Comparison of ENCODE assay signal across 11 mouse cellular contexts in genomic region chrX:101819163-101819562, GRCm38 (mm10). TPM values are rescaled to one million over a fixed set of nuclear protein-coding genes. Genes with fewer than 3 reads are reported as not detected.
DNase-seq lines count a peak whose midpoint lies in the region; ATAC-seq and TF ChIP-seq lines count a peak whose summit lies in the region.
"Had no signal": no experiment of that assay in that cellular context is flagged by ENCODE, and none has a peak within 500 bp of the region (broad histone marks: within the 10 kb centered on the region; RNA-seq: fewer than 3 reads in every experiment).

No protein-coding gene starts in this region.

- H3K27me3 ChIP-seq in Patski: no peaks in the 10 kb centered on the region

- CTCF ChIA-PET in Patski (lab: Charles Lee): interaction anchor here (1.2 kb wide), 1 partner anchor 123 kb away, joined by 3 read pairs; no protein-coding TSS in a partner anchor

- POLR2A ChIA-PET in Patski (lab: Charles Lee): no interaction called here

- peak; percentile 6 for DNase-seq in cerebellum, adult 8-10 months
- no peak for DNase-seq in cerebellum, adult 9-10 months
- peak; percentile 5 to 13 for DNase-seq in left cerebral cortex, postnatal 25 days (ENCODE audit: low spot score in 2 of 2)
- DNase-seq in left cerebral cortex, postnatal 4 days: no peak
- DNase-seq in Patski (ENCODE audit: low read depth, low spot score): no peak
- DNase-seq in kidney, postnatal 36 days: peak; percentile 6 to 27
- no peak for DNase-seq in heart, postnatal 4 days
- no peak for DNase-seq in urinary bladder, adult 2 months (ENCODE audit: low spot score)

- in situ Hi-C loops in Patski (cut with MboI; ENCODE audit: low pct_unique_long_range_greater_than_20kb): loop anchor here (10.0 kb wide), 1 partner anchor 236 kb away; no protein-coding TSS in a partner anchor

- ATAC-seq in Patski: no peak

- TF ChIP-seq CTCF in Patski (IDR thresholded peaks at IDR 0.05): peak; percentile 59

- intact Hi-C loops in left cerebral cortex, postnatal 25 days (cut with DNase I): no loop called here
- intact Hi-C loops in left cerebral cortex, postnatal 4 days (cut with DNase I): loop anchor here (10.0 kb wide), 1 partner anchor 246 kb away; no protein-coding TSS in a partner anchor

RNA-seq across cellular contexts. Expression of gene 8030474K03Rik, which starts 24.7 kb away (rescaled TPM):
- not detected for total RNA-seq in left cerebral cortex, postnatal 25 days (2021)
- under 1 TPM in 1 of 2 experiments, not detected in 1; 0.34 TPM for total RNA-seq in left cerebral cortex, postnatal 4 days (2021)
- polyA plus RNA-seq in Patski (2021): 0.13 TPM
- total RNA-seq in heart, postnatal 4 days (2021): not detected
- 0.10 and 0.12 TPM in 2 replicates for polyA plus RNA-seq in urinary bladder, adult 2 months (2012; rRNA removed)
- total RNA-seq: heart, postnatal 10 days; neutrophil, adult 5-6 weeks had no signal
- polyA plus RNA-seq: C2C12 had no signal

RNA-seq across cellular contexts. Expression of gene Gm4779, which starts 24.9 kb away (rescaled TPM):
- under 1 TPM; 0.21 to 0.44 TPM for total RNA-seq in left cerebral cortex, postnatal 25 days (2021)
- under 1 TPM in 1 of 2 experiments, not detected in 1; 0.28 TPM for total RNA-seq in left cerebral cortex, postnatal 4 days (2021)
- not detected for polyA plus RNA-seq in Patski (2021)
- not detected for total RNA-seq in heart, postnatal 4 days (2021)
- 0.28 TPM in 2 replicates for polyA plus RNA-seq in urinary bladder, adult 2 months (2012; rRNA removed)
- total RNA-seq: heart, postnatal 10 days; neutrophil, adult 5-6 weeks had no signal
- polyA plus RNA-seq: C2C12 had no signal

RNA-seq across cellular contexts. Expression of gene Nhsl2, which starts 30.0 kb away (rescaled TPM):
- total RNA-seq in left cerebral cortex, postnatal 25 days (2021): 10 to 100 TPM; 34.8 to 35.2 TPM
- 10 to 100 TPM in 1 of 2 experiments, 1 to 10 TPM in 1; 9.8 to 11.3 TPM for total RNA-seq in left cerebral cortex, postnatal 4 days (2021)
- 1.9 TPM for polyA plus RNA-seq in Patski (2021)
- 1 to 10 TPM; 7.8 to 8.4 TPM for total RNA-seq in heart, postnatal 4 days (2021)
- polyA plus RNA-seq in urinary bladder, adult 2 months (2012; rRNA removed): 6.4 and 8.8 TPM in 2 replicates

Comparison
In these comparisons a context has a peak if more than half of its experiments do, and no peak if none do; other contexts are left out.
1. DNase-seq: peak in cerebellum, adult 8-10 months (single experiment), left cerebral cortex, postnatal 25 days (2 of 2) and kidney, postnatal 36 days (2 of 2); none in cerebellum, adult 9-10 months (single experiment), left cerebral cortex, postnatal 4 days (single experiment), Patski (single experiment), heart, postnatal 4 days (single experiment) and urinary bladder, adult 2 months (single experiment).